Mouse (Mus musculus): ENCODE measurements around the gene Got2. TPM values are rescaled to one million over a fixed set of nuclear protein-coding genes. Genes with fewer than 3 reads are reported as not detected.

The Got2 gene
- total RNA-seq (2022), result 100 to 1,000 TPM; 236 to 256 (median 250) TPM

- DNase-seq (ENCODE audit: low spot score in 2 of 2), result peak; percentile 77 to 82
Measured at GRCm38 (mm10) chr8:95888285-95889136, at the start of gene Got2. Got2 (minus strand) TSS chr8:95888547.

- no peak for DNase-seq (ENCODE audit: low spot score in 2 of 2)
Measured at GRCm38 (mm10) chr8:95932841-95933240, 44.5 kb upstream of the Got2 start.

- DNase-seq (ENCODE audit: low spot score in 2 of 2), result no peak
Measured at GRCm38 (mm10) chr8:95929821-95930220, 41.5 kb upstream of the Got2 start.

- DNase-seq (ENCODE audit: low spot score in 2 of 2), result peak; percentile 2 to 9
Measured at GRCm38 (mm10) chr8:95916106-95916505, 27.8 kb upstream of the Got2 start.

- peak; percentile 50 to 82 for DNase-seq (ENCODE audit: low spot score in 2 of 2)
Measured at GRCm38 (mm10) chr8:95914905-95915643, 26.7 kb upstream of the Got2 start.

GRCm38 (mm10) chr8:95911240-95911639, 22.9 kb upstream of the Got2 start:
- no peak for DNase-seq (ENCODE audit: low spot score in 2 of 2)

- DNase-seq (ENCODE audit: low spot score in 2 of 2), result no peak
Measured at GRCm38 (mm10) chr8:95907885-95908284, 19.5 kb upstream of the Got2 start.

GRCm38 (mm10) chr8:95906738-95907137, 18.4 kb upstream of the Got2 start:
- DNase-seq (ENCODE audit: low spot score in 2 of 2), result no peak

GRCm38 (mm10) chr8:95901864-95902263, 13.5 kb upstream of the Got2 start:
- DNase-seq (ENCODE audit: low spot score in 2 of 2), result no peak

- no peak for DNase-seq (ENCODE audit: low spot score in 2 of 2)
Measured at GRCm38 (mm10) chr8:95893701-95894100, 5.4 kb upstream of the Got2 start.

GRCm38 (mm10) chr8:95887578-95888284, 616 bp downstream of the Got2 start:
- peak; percentile 75 to 86 for DNase-seq (ENCODE audit: low spot score in 2 of 2)

- DNase-seq (ENCODE audit: low spot score in 2 of 2), result peak; percentile 26 to 28
Measured at GRCm38 (mm10) chr8:95886647-95887577, 1.4 kb downstream of the Got2 start.

GRCm38 (mm10) chr8:95885966-95886365, 2.4 kb downstream of the Got2 start:
- DNase-seq (ENCODE audit: low spot score in 2 of 2), result no peak

- no peak for DNase-seq (ENCODE audit: low spot score in 2 of 2)
Measured at GRCm38 (mm10) chr8:95885271-95885841, 3.0 kb downstream of the Got2 start.

GRCm38 (mm10) chr8:95884491-95884890, 3.9 kb downstream of the Got2 start:
- no peak for DNase-seq (ENCODE audit: low spot score in 2 of 2)

- no peak for DNase-seq (ENCODE audit: low spot score in 2 of 2)
Measured at GRCm38 (mm10) chr8:95882191-95882590, 6.2 kb downstream of the Got2 start.

GRCm38 (mm10) chr8:95881576-95881975, 6.8 kb downstream of the Got2 start:
- DNase-seq (ENCODE audit: low spot score in 2 of 2), result no peak

GRCm38 (mm10) chr8:95879823-95880222, 8.5 kb downstream of the Got2 start:
- DNase-seq (ENCODE audit: low spot score in 2 of 2), result no peak

- DNase-seq (ENCODE audit: low spot score in 2 of 2), result no peak
Measured at GRCm38 (mm10) chr8:95878176-95878962, 10.0 kb downstream of the Got2 start.

GRCm38 (mm10) chr8:95875270-95875669, 13.1 kb downstream of the Got2 start:
- no peak for DNase-seq (ENCODE audit: low spot score in 2 of 2)
